Mouse (Mus musculus) bone marrow, adult 2 months (tissue): Measurements from ENCODE around the gene Esrrg. TPM values are rescaled to one million over a fixed set of nuclear protein-coding genes. Genes with fewer than 3 reads are reported as not detected.

ENCODE experiments used
- H3K27ac ChIP-seq: fragments of 200-500 bp; 2 replicates; pipeline ENCODE4 v1.5.1; 2012; ENCODE audit warnings: low read depth, mild to moderate bottlenecking, control low read depth, inconsistent platforms, low read length; ENCODE audit not compliant: control insufficient read depth, poor library complexity, insufficient read depth
- H3K4me1 ChIP-seq: fragments of 200-500 bp; 2 replicates; pipeline ENCODE4 v1.6.1; 2011; ENCODE audit warnings: low read length; ENCODE audit not compliant: control insufficient read depth, insufficient read depth
- H3K4me3 ChIP-seq: fragments of 200-500 bp; replicated peaks from 2 replicates; pipeline ENCODE3; 2011; ENCODE audit warnings: mild to moderate bottlenecking, low read depth, low read length, control low read depth; ENCODE audit not compliant: control insufficient read depth
- CTCF ChIP-seq: fragments of 200-500 bp; IDR thresholded peaks from 2 replicates; pipeline ENCODE4 v1.5.1; 2011; ENCODE audit warnings: low read length, control low read depth; ENCODE audit not compliant: control insufficient read depth, insufficient read depth
- POLR2A ChIP-seq: fragments of 200-500 bp; IDR thresholded peaks from 2 replicates; pipeline ENCODE4 v1.6.1; 2011; ENCODE audit warnings: low read depth, mild to moderate bottlenecking, control low read depth, low read length, borderline replicate concordance; ENCODE audit not compliant: control insufficient read depth
- WGBS: fragments of 180-500 bp; shearing (Covaris S2); methylation state at CpG from one replicate; pipeline ENCODE4 v1.1.7; 2018; 5-methylcytosine and 5-hydroxymethylcytosine counted together
- polyA plus RNA-seq: library from polyadenylated mRNA; stranded (reverse); fragments of >200 nt; gene quantifications from 2 replicates; pipeline ENCODE4 v1.2.4, GENCODE M21; 2011; ENCODE audit warnings: low replicate concordance; ENCODE audit not compliant: missing spikeins, insufficient read depth, insufficient read length

The Esrrg gene
- polyA plus RNA-seq, 1 experiment: not detected

- 79% methylated on average over 1 of the region's 1 CpGs for WGBS
- H3K27ac ChIP-seq: no peak overlapping the region
- H3K4me3 ChIP-seq: no peak overlapping the region
- TF ChIP-seq POLR2A (no peak), CTCF (no peak)
- H3K4me1 ChIP-seq: no peaks in the 10 kb centered on the region
Measured at GRCm38 (mm10) chr1:187826140-187826539, 217.5 kb downstream of the Esrrg start.

DNA sequence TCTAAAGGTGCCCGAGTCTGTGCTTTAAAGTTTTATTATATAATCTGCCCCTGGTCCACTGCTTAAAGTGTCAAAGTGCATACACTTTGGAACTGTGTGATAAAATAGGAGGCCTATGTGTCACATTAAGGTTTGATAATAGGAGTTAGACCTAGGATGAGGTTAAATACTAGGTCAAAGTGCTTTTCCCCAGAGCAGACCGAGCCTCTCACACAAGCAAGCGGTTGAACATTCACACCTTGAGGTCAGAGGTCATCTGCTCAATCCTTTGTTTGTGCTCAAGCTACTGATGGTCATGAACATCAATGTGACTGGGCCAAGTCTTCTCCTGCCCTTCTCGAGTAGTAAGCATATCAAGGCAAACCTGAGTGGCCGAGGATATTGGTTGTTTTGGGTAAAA is 218.3 kb downstream of the Esrrg start:
- Histone ChIP-seq H3K27ac (no peak overlapping the region), H3K4me1 (no peaks in the 10 kb centered on the region), H3K4me3 (no peak overlapping the region)
- WGBS: 79% methylated on average over 5 of the region's 5 CpGs
- no peak for TF ChIP-seq CTCF

- no peak overlapping the region for H3K27ac ChIP-seq
- 85% methylated on average over 7 of the region's 7 CpGs for WGBS
- H3K4me3 ChIP-seq: no peak overlapping the region
- no peaks in the 10 kb centered on the region for H3K4me1 ChIP-seq
- no peak for TF ChIP-seq CTCF
- no peak for TF ChIP-seq POLR2A
Measured at GRCm38 (mm10) chr1:187830937-187831336, 222.3 kb downstream of the Esrrg start.

DNA sequence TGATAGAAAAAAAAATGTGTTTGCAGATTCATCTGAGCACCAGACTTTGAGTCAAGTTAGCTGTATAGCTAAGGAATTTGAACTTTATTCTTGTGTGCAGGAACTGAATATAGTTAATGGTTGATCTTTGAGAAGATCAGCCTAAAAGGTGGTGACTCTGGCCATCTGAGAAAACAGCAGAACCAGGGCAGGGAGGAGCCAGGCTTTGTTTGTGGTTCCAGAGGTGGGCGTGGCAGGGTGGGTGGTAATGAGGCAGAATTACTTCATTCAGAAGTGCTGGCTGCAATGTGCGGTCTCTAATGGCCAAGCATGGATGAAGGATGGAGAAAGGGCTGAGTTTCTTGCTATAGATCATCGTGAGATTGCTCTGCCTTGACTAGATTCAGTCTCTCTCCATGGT is 224.3 kb downstream of the Esrrg start:
- TF ChIP-seq POLR2A (no peak), CTCF (no peak)
- 49% methylated on average over 3 of the region's 3 CpGs for WGBS
- Histone ChIP-seq H3K27ac (no peak overlapping the region), H3K4me3 (no peak overlapping the region), H3K4me1 (no peaks in the 10 kb centered on the region)

DNA sequence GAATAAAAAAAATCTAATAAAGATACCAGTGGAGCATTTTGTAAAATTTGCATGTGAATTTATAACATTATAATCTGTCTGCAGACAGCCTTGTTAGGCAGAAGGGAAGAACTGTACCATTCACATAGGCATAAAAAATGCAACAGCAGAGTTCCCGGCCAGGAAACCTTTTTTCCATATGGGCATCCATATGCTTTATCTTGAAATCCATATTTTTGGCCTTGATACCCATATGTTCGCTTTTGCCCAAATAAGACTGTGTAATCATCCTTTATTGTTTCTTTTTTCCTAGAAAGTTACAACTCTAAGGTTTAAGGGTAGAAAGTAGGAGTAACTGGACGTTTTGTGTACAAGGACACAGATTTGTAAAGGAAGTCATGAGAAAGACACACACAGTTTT is 226.0 kb downstream of the Esrrg start:
- 68% methylated on average over 3 of the region's 3 CpGs for WGBS
- H3K4me1 ChIP-seq: no peaks in the 10 kb centered on the region

GRCm38 (mm10) chr1:187836384-187836783 is 227.8 kb downstream of the Esrrg start:
- no peak overlapping the region for H3K4me3 ChIP-seq
- TF ChIP-seq CTCF (no peak), POLR2A (no peak)
- WGBS: 54% methylated on average over 6 of the region's 6 CpGs
- no peaks in the 10 kb centered on the region for H3K4me1 ChIP-seq
- no peak overlapping the region for H3K27ac ChIP-seq

More for the DNA sequence above, 226.0 kb downstream of the Esrrg start:
- Histone ChIP-seq H3K27ac (no peak overlapping the region), H3K4me3 (no peak overlapping the region)
- TF ChIP-seq POLR2A (no peak), CTCF (no peak)

DNA sequence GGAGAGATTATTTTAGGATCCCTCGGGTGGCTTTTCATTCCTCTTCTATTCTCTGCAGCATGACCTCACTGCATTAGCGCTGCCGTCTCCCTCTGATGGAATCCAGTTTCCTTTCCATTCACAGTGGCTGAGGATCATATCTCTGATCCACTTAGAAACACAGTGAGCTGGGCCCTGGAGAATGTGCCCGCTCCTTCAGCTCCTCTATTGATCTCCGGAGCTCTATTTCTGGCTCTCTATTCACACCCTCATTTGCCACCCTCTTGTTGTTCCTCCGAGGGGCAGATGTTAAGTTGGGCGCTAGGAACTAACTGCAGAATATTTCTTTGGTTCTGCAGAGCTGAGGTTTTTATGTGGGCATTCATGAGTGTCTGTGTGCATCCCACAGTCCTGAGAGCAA is 228.3 kb downstream of the Esrrg start:
- H3K4me1 ChIP-seq: no peaks in the 10 kb centered on the region
- TF ChIP-seq POLR2A: no peak
- no peak for TF ChIP-seq CTCF
- H3K27ac ChIP-seq: no peak overlapping the region
- no peak overlapping the region for H3K4me3 ChIP-seq
- WGBS: 34% methylated on average over 7 of the region's 7 CpGs

GRCm38 (mm10) chr1:187841629-187842028 is 233.0 kb downstream of the Esrrg start:
- TF ChIP-seq CTCF (no peak), POLR2A (no peak)
- Histone ChIP-seq H3K4me1 (no peaks in the 10 kb centered on the region; the same call in 1 of the 2 replicates), H3K4me3 (no peak overlapping the region), H3K27ac (no peak overlapping the region)
- 68% methylated on average over 8 of the region's 8 CpGs for WGBS

DNA sequence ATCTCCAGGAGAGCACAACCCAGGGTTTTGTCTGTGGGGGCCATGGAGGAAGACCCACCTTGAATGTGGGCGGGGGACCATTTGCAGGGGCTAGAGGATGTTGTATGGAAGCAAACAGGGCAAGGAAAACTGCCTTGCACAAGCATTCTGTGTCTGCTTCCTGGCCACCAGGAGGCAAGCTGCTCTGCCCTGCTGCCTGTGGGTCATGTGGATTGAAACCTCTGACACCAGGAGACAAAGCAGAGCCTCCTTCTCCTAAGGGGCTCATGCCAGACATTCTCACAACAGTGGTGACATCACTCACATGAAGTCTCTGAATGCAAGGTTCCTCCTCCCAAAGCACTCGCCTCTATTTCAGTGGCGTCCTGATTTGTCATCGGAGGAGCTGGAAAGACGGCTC is 234.1 kb downstream of the Esrrg start:
- Histone ChIP-seq H3K4me1 (no peaks in the 10 kb centered on the region; the same call in 1 of the 2 replicates), H3K27ac (no peak overlapping the region), H3K4me3 (no peak overlapping the region)
- WGBS: 83% methylated on average over 5 of the region's 5 CpGs
- TF ChIP-seq POLR2A (no peak), CTCF (no peak)
